Mouse (Mus musculus) cerebellum, adult 18-20 months (tissue): ENCODE results near the gene Fgf3.

Experiments used
- DNase-seq, 2 experiments: peaks; one replicate each; pipeline ENCODE4 v3.0.0; 2021

Fgf3 gene

DNA sequence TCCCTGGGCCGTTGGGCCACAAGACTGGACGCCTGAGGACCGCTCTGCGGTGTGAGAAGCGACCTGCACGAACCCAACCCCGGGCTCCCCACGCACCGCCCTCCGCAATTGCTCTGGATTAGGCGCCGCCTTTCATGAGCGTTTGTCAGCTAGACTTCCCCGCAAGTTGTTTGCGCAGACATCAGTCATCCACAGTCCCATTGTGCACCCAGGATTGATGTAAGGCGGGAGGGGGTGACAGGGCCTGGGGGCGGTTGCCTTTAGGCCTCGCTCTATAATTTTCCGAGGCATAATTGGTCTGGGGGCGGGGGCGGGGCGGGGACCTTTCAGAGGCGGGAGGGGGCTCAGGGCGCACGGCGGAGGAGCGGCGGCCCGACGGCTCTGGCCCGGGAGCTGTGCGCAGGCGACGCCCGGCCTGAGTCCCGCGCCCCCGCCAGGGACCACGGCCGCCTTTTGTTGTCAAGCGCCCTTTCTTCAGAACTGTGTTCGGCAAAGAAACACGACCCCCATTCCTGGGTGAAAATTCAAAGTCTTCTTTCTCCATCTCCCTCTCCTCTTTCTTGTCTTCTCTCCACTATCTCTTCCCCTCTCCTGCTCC is at the start of gene Fgf3:
Fgf3 (plus strand) TSS at position 193 of the 598 bp plus-strand sequence.
- DNase-seq, result no peak

DNA sequence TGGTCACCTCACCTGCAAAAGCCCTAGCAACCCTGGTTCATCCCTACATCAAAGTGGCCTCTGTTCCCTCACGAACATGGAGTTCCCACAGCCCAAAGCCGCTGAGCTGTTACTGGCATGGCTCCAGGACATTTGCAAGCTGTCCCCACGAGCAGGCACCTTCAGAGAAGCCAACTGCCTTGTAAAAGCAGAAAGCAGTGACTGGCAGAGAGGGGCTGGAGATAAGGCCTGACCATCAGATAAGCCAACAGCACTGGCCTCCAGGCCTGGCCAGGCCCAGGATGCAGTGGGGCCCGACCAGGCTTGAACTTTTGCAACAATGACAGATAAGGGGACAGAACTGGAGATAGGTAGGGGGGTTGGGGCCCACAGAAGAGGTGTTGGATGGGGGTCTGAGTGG is 49.3 kb upstream of the Fgf3 start:
- DNase-seq, result no peak

DNA sequence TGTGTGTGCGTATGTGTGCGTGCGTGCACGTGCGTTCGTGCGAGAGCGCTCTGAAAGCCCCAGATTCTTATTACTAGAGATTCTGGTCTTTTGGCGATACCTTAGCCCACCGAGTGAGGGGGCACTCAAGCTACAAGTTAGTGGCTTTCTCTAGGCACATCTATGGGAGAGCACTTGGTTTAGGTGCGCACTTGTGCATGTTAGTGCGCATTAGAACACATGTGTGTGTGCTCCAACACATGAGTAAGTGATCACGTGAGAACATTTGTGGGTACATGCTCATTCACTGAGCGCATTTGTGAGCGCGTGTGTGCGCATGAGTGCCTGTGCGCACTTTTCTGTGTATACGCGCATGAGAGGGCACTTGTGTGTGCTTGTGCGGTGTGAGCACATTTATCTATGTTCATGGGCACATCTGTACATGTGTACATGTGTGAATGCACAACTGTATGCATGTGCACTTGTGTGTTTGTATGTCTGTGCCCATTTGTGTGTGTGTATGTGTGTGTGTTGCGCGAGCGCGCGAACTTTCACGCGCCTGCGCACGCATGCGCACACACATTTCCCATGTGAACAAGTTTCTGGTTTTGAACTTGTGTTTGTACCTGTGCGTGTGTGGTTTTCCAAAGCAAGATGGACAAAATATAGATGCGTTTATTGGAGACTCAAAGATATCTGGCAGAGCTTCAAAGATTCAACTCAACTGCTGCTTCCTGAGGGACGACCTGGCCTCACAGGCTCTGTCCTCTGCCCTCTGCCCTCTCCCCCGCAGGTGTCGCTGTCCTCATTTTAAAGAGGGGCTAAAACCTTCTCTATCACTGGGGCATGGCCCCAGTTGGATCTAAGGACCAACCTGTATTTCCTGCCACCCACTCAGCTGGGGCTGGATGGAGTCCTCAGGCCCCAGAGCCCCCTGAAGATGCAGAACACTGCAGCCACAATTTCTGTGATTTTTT is 48.0 kb upstream of the Fgf3 start:
- no peak for DNase-seq

DNA sequence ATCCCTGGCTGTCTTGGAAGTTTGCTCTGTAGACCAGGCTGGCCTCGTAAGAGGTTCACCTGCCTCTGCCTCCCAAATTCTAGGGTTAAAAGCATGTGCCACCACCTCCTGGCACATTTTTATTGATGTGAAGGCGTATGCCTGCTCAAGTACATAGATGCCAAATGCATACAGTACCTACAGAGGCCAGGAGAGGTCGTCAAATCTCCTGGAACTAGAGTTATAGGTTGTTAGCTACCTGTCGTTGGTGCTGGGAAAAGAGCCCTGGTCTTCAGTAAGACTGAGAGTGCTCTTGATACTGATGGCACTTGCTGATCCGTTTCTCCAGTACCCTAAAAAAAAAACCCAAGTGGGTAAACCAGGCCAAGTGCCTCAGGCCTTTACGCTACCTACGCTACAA is 46.5 kb upstream of the Fgf3 start:
- DNase-seq, result no peak

DNA sequence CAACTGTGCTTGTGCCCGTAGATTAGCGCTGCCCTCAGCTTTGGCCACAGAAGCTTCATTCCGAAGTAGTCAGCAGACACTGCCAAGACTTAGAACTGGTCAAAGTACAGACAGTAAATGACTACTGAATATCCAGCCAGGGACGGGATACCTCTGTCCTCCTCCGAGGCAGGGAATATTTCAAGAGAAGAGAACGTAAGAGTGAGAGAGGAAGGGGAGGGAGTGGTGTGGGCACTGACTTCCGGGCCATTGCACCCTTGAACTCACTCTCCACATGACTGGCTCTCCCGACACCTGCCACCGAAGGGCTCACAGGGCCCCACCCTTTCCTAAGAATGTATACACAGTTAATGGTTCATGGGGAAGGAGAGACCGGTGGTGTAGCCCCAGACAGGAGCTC is 44.6 kb upstream of the Fgf3 start:
- DNase-seq, result no peak

DNA sequence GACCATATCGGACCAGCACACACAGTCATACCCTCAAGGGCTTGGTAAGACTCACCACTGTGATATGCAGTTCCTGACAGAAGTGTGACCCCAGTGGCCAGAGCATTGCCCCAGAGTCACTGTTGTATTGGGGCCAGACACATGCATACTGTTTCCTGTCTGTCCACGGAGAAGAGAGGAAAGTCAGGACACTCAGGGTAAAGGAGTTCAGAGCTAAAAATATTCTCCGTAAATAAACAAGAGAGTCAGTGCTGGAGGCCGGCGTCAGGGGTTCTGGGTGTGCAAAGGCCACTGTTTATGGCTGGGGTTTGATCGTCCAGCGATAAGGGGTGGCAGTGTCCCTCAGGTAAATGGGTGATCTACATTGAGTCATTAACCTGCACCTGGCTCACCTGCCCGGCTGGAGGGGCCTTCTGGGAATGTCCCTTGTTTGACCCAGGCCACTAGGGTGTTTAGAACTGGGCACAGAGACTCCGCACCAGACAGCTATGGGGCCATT is 41.9 kb upstream of the Fgf3 start:
- no peak for DNase-seq

DNA sequence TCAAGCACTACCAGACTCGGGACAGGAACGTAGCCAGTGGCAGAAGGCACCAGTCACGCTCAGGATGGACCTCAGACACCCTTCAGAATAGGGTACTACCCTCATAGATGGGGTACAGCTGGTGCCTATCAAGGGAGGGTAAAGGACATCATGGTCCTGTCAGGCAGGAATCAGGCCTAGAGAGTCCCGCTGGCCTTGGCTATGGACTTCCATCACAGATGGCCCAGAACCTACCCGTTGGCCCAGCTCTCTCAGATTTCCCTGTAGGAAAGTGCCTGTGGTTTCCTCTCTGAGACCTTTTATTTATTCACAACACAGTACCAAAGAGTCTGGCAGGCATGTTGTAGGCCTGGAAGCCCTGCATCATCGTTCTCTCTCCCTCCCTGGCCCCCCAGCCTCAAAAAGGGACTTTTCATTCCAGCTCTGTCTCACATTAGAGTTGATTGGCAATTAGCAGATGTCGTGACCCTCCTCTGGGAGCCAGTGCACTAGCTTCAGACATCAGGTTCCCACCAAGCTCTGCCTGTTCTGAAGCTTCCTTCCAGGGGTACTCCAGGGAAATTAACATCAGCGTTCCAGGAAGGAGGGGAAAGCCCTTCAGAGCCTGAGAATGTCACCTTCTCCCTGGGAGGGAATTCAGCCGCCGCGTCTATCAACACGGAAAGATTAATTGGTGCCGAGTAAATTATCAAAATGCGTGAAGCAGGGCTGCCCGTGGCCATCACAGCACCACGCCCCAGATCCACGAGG is 40.7 kb upstream of the Fgf3 start:
- peak; percentile 53 to 54 for DNase-seq

DNA sequence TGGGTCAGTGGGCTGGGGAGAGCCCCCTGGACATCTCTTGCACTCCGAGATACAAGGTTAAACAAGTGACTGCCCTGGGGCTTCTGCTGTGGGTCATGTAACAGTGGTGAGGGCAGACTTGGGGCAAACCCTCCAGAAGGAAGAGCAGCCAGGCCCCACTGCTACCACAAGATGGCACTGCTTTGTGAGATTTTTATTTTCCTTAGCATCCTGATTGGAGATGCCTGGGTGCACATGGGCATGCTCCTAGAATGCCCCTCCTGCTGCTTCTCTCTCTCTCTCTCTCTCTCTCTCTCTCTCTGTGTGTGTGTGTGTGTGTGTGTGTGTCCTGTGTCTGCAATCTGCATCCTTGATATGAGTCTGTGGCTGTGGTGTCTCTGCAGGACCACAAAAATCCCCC is 39.4 kb upstream of the Fgf3 start:
- peak; percentile 12 to 20 for DNase-seq

DNA sequence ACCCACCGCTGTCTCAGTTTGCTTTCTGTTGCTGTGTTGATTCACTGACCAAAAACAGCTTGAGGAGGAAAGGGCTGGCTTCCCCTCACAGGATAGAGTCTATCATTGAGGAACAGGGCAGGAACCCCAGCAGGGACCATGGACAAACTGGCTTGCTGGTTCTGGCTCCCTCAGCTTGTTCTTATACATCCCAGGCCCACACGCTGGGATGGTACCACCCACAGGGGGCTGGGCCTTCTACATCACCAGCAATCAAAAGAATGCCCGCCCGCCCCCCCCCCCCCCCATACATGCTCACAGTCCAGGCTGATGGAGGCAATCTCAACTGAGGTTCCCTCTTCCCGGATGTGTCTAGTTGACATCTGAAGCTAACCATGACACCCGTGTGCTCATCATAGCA is 30.8 kb upstream of the Fgf3 start:
- no peak for DNase-seq

DNA sequence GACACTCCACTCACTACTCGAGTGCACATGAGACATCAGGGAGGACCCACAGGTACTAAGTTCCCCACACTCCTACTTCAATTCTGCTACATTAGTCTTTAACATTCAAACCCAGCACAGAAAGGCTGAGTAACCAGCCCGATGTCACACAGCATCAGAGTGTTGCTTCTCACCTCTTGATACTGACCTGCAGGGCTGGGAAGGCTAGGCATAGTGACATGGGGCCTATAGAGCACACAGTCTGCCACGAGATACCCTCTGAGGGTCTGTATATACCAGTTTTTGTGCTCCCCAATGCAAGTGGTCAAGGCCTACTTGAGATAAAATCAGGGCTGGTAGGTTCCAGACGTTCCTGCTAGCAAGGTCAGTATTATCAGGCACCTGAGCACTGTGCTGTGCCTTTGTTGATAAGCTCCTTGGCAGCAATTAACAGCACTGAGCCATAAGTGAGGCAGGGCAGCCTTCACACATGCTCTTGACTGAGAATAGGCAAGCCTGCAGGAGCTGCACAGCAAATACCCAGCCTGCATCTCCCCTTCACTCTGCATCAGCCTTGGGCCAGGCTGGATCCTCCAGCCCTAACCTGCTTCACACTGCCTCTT is 29.8 kb upstream of the Fgf3 start:
- no peak for DNase-seq

DNA sequence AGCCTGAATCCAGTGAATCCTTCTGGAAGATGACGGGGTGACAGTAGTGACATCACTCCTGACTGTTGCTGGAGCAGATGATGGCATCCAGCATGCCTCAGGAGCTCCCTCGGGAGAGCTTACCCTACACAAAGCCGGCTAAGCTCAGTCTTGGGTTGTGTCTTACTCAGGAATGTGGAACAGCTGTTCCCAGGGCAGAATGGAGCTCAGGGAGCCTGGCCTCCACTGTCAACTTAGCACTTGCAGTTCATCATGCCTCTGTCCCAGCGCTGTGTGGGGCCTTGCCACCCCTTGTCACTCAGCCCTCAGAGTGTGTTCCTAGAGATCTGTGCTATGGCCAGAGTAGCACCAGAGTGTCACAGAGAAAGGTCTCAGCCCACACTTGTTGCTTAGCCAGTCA is 26.4 kb upstream of the Fgf3 start:
- no peak for DNase-seq

DNA sequence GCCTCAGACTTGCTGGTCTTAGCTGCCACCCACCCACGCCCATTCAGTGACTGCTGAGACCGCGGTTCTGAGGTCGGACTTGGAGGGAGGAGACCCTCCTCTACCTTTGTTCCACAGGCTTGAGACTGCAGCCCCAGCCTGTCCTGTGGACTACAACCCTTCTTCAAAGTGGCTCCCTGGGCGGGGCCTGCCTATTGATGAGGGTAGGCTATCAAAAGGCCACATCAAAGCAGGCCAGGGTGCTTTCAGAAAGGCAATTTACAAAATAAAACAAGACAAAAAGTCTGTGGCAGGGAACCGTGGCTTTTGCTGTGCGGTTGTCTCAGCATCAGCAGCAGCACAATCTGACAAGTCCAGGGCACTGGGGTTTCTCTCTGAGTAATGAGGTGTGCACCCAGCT is 16.0 kb upstream of the Fgf3 start:
- no peak for DNase-seq

DNA sequence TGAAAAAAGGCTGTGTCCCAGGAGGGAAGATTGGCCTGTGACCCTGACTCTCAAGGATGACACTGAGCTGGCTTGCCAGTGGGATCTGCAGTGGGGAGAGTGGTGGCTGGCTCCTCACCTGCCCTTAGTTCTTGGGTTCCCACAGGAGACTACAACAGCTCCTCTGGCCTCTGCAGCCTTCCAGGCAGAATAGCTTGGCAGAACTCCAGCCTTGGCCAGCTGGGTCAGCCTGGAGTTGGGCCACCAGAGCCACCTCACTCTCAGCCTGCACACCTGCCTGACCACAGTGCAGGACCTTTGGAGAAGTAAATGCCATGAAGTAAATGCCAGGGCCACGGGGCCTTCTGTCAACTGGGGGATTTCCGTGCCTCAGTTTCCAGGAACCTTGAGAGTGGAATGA is 13.9 kb upstream of the Fgf3 start:
- peak in 1 of 2 experiments; percentile 14 for DNase-seq

DNA sequence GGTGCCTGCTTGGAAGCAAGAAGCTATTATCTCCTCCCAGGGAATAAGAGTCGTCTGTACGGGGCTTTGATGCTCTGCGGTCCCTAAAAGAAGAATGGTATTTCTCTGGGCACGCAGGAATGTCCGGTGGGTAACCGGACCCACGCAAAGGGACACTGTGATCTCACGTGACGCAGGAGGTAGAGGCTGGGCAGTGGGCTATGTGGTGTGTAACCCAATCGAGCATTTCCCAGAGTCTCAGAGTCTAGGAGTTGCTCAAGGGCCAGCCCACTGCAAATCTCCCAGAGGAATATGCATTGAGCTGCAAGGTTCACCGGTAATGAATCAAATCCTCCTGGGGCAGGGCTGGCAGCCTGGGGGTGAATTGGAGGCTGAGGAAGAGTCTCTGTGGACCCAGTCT is 9.5 kb upstream of the Fgf3 start:
- DNase-seq, result no peak

DNA sequence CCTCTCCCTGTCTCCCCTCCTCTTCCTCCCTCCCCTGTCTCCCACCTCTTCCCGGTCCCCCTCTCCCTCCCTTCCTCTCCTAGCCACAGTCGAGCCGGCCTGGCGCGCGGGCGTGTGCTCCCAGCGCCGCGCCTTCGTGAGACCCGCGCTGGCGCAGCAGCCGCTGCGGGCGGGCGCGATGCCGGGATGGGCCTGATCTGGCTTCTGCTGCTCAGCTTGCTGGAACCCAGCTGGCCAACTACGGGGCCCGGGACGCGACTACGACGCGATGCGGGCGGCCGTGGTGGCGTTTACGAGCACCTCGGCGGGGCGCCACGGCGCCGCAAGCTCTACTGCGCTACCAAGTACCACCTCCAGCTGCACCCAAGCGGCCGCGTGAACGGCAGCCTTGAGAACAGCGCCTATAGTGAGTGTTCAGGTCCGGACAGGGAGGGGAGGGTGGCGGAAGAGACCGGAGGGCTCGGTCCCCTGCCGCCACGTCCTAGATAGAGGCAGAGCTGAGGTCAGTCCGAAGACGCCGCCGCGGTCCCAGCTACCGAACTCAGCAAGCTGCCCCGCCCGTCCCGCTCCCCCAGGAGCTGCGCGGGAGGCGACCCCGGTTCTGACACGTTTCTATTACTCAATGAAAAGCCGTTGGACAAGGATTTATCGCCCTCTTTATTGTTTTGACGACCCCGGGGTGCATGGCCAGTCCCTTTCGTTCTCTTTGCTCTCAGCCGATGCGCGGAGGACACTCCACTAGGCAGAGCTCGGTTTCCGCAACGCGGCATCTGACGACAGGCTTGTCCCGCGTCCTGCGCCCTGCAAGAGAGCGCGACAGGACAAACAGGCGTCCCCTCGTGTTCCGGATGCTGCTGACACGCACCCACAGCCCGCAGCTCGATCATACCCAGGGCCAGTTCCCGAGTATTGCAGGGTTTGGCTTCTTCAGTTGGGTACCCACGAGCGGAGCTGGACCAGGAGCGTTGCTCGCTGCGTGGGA is 930 bp downstream of the Fgf3 start:
- no peak for DNase-seq

DNA sequence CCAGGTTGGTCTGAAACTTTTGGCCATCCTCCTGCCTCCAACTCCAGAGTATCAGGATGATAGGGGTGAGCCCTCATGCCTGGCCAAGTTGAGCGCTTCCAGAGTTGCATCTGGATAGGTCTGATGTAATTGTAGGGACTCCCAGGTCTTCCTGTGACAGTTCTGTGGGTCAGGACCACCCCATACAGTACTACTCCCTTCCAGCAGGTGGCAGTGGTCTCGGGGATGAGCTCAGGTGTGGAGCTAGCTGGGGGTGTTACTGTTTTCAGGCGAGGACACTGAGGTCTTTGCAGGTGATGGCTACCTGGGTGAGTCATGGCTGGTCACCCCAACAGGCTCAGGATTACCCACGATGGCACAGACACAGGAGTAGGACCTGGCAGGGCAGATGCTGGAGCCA is 8.3 kb downstream of the Fgf3 start:
- peak; percentile 8 to 15 for DNase-seq

DNA sequence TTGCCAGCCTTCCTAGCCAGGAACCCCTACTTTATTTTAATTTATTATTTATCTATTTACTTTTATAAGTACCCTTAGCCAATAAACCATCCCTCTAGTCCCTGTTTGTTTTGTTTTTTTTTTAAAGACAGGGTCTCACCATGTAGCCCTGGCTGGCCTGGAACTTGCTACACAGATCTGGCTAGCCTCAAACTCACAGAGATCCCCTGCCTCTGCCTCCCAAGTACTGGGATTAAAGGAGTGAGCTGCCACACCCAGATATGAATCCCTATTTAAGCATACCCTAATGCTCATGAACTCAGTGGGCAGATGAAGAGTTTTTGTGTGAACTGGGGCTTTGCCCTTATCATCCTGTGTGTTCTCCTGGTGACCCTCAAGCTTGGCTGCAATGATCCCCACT is 9.2 kb downstream of the Fgf3 start, which contains the start of gene Fgf4:
Fgf4 (plus strand) TSS at position 301 of the 400 bp plus-strand sequence.
- no peak for DNase-seq

DNA sequence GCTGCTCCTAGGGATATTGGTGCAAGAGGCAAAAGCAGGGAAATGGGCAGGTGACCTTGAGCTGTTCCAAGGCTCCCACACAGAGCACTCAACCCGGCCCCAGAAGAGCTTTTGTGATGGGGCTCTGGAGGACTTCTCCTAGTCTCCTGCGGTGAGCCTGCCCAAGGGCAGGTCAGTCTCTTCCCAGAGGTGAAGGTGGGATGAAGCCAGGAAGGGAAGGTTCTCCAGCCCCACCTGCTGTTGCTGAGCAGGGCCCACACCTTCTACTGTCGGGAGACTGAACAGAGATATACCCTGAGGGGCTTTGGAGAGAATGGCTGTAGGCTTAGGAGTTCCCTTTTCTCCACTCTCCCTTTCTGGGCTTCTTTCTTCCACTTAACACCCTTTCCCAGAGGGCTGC is 13.4 kb downstream of the Fgf3 start:
- DNase-seq, result no peak

DNA sequence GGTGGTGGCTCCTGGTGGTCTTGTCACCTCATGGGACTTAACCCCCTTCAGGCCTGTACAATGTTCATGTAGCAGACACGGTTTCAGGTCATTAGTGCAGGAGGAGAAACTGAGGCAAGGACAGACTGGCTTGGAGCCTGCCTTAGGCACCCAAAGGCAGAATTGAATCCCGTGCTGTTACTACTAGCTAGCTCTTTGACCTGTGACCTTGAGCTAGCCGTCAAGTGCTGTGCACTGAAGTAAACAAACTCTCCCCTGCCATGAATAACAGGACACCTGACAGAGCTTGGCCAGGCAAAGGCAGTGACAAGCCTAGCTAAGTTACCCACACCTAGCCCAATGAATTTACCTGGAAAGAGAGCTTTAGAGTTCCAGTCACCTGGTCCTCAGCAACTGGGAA is 17.1 kb downstream of the Fgf3 start:
- DNase-seq, result no peak

DNA sequence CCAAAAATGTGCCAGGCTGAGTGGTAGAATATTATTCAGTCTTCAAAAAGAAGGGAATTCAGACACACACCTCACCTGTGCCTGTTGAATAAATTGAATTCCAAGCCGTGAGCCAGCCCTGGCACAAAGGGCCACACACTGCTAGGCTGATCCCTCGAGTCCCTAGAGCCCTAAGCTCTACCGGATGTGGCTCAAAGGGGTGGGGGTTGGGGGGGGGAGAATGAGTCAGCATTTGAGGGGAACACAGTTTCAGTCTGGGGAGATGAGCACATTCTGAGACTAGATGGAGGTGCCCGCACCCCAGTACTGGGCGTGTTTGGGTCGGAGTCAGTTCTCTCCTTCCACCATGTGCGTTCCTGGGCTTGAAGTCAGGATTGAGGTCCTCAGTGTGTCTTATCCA is 19.3 kb downstream of the Fgf3 start:
- DNase-seq, result no peak

DNA sequence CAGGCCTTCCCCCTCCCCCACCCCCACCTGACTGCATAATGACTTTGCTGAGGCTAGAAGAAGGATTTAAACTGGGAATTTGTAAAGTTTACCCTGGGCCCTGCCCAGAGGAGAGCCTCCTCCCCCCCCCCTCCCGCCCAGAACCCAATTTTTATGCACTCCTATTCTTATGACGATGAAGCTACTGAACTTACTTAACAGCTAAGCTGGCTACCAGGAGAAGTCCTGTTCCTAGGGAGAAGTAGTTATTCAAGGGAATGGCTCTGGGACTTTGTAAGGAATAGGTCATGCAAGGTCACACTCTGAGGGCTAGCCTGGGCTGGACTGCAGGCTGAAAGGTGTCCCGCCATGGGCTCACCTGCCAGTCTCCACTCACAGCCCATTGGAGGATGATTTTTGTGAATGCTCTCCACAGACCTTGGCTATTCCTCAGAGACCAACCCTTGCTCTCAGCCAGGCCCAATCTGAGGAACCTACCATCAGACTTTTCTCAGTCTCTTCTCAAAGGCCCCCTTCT is 20.0 kb downstream of the Fgf3 start:
- DNase-seq, result no peak

DNA sequence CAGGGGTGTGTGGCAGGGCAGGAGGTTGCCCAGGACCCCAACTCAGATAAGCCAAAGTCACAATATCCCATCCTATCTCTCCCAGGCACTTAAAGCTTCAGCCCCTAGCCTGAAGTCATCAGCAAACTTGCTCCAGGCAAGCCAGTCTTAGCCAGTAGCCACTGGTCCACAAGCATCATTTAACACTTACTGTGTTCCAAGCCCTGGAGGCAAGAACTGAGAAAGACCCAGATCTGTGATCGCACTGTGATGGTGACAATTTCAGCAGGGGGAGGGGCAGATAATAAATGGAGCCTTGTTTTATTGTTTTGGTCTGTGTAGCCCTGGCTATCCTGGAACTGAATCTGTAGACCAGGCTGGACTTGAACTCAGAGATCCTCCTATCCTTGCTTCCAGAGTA is 20.8 kb downstream of the Fgf3 start:
- DNase-seq, result no peak
